Mouse (Mus musculus) left cerebral cortex, adult 11 months (tissue): ENCODE data around the gene Eda2r.

Experiments
- DNase-seq: peaks from one replicate; pipeline ENCODE4 v3.0.0; 2022; ENCODE audit warnings: low spot score

The Eda2r gene

GRCm38 (mm10) chrX:97377065-97377421, at the start of gene Eda2r:
TSS of gene Eda2r (minus strand) at chrX:97377216.
- DNase-seq = no peak

- no peak for DNase-seq
Measured at GRCm38 (mm10) chrX:97397872-97398271, 20.9 kb upstream of the Eda2r start.

- DNase-seq = no peak
Measured at GRCm38 (mm10) chrX:97378076-97378475, 1.1 kb upstream of the Eda2r start.

GRCm38 (mm10) chrX:97376321-97377064, 523 bp downstream of the Eda2r start:
- DNase-seq = no peak

GRCm38 (mm10) chrX:97372826-97373225, 4.2 kb downstream of the Eda2r start:
- DNase-seq = no peak

- DNase-seq = no peak
Measured at GRCm38 (mm10) chrX:97369206-97369605, 7.8 kb downstream of the Eda2r start.

GRCm38 (mm10) chrX:97368741-97369140, 8.3 kb downstream of the Eda2r start:
- no peak for DNase-seq

GRCm38 (mm10) chrX:97360919-97361318, 16.1 kb downstream of the Eda2r start:
- no peak for DNase-seq

GRCm38 (mm10) chrX:97327891-97328290, 49.1 kb downstream of the Eda2r start:
- no peak for DNase-seq
